Mouse (Mus musculus) cerebellum, adult 9-11 months (tissue): ENCODE measurements around the gene Pfkfb3.

Experiments used
- DNase-seq: peaks from one replicate; pipeline ENCODE4 v3.0.0; 2022

The Pfkfb3 gene

DNA sequence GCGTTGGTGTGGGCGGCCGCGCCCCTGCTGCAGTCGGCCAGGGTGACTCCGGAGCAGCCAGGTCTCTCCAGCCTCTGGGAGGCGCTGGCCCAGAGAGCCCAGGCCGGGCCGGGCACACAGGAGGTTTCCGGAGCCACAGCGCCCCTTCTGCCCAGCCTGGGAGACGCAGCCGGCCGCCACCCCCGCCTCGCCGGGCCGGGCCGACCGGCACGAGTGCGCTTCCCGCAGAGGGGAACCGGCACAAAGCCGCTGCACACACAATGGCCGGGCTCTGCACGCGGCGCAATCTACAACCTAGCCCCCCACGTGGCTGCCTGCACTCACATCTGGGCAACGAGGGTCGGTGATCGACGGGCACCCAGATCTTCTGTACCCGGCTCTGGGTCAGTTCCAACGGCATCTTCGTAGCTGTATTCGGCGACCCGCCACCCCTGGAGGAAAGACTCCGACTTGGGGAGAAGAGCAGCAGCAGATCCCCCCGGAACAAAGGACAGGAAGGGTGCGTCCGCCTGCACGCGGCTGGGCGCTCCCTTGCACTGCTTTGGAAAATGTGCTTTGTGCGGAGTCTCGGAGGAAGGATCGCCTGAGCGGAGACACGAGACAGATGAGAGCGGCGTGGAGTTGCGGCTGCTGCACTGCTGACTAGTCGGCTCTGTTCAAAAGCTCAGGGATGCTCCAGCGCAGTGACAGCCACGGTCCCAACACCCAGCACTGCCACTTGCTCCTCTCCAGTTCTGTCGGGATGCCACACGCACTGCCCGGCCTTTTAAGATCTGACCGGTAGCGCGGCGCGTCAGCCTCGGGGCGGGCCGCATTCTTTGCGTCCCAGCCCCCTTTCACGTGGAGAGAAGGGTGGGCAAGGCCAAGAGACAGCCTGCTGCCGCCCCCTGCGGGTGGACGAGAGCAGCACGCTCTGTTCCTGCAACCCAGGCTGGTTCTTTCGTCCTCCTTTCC is 52.3 kb downstream of the Pfkfb3 start:
- peak; percentile 87 for DNase-seq

DNA sequence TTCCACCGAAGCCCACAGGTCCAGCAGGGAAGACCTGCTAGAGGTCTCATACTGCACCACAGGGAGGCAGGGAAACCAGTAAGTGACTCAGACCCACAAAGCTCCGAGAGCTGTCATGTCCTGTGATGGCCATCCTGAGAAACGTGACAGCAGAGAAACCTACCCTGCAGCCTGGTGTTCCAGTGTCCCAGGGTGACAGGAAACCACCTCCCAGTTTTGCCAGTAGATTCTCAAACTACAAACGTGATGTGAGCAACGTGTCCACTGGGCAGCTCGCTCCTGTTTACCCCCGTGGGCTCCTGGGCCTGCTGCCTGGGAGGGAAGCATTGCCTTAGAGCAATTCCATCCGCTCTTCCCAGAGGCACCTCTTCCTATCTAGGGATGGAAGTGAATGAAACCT is 53.2 kb downstream of the Pfkfb3 start:
- no peak for DNase-seq

DNA sequence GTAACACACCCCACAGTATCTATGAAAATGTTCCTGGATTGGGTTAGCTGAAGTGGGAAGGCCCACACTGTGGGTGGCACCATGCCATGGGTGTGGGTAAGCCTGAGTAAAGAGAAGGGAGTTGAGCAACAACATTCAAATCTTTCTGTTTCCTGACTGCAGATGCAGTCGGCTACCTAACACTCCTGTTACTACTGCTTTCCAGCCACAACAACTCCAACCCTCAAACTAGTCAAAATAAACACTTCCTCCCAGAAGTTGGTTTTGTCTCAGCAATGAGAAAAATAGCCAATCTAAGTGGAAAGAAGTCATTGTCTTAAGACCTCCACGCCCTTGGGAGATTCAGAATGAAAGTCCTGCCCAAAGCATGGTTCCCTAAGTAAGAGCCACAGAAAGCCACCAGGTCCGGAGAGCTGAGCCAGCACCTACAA is 57.3 kb downstream of the Pfkfb3 start:
- no peak for DNase-seq

DNA sequence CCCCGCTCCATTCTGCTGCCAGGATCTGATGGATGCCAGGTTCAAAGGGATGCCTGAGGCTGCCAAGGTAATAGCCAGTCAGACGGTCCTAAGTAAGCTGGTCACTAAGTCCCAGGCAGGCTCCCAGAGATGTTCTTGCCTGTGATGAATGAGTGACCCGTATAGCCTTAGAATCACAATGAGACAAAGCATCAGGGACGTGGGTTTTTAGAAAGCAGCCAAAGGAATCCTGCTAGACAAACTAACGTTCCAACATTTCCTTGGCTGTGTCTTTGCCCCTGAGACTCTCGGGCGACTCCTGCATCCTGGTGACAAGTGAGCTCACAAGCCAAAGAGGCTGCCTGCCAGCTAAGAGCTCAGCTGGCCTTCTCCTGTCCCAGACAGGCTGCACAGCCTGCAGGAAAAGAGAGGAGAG is 59.0 kb downstream of the Pfkfb3 start:
- peak; percentile 66 for DNase-seq

- no peak for DNase-seq
Measured at GRCm38 (mm10) chr2:11492855-11493254, 61.0 kb downstream of the Pfkfb3 start.

DNA sequence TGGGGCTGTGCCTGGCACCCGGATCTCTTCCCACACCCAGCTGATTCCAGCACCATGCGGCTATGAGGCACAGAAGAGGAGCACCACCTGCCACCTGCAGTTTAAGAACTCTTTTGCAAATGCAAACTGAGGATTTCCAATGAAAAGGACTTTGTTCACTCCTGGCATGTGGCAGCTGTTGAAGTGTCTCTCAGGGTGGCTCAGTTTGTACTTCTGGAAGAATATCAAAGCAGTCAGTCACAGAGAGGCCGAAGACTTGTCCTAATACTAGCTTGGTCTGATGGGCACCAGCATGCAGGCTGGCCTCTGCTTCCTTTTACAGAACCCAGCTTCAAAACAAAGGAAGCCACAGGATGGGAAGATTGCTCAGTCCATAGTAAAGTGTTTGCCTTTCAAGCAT is 62.4 kb downstream of the Pfkfb3 start:
- no peak for DNase-seq

DNA sequence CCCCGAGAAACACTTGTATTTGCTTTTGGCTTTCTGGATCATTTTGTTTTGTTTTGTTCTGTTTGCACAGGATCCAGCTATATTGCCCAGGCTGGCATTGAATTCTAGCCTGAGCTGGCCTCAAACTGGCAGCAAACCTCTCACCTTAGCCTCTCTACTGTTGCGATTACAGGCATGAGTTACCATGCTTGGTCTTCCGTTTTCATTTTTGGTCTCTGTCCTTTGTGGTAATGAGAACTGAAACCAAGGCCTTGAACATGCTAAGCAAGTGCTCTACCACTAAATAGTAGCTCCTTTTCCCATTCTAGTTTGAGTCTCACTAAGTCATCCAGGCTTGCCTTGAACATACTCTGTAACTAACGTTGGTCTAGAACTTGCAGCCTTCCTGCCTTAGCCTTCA is 63.3 kb downstream of the Pfkfb3 start:
- no peak for DNase-seq

- DNase-seq = peak; percentile 77
Measured at GRCm38 (mm10) chr2:11483226-11483625, 70.7 kb downstream of the Pfkfb3 start.

GRCm38 (mm10) chr2:11482364-11482763 is 71.5 kb downstream of the Pfkfb3 start:
- no peak for DNase-seq

DNA sequence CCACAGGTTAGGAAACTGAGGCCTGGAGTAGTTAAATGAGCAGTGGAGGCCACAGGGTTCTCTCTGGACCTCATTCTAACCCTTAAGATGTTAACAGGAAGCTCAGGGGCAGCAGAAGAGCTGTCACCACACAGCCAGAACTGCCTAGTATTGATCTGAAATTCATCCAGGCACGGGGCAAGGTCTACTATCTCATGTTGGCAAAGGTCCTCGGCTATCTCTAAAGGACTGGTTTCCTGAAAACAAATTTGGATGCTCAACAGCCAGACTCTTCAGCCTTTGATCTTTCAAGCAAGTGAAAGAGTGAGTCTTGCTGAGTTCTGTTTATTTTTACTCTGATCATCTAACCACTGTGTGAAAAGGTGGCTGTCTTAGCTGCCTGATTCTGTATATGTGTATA is 74.9 kb downstream of the Pfkfb3 start:
- DNase-seq = no peak

- DNase-seq = no peak
Measured at GRCm38 (mm10) chr2:11475316-11475715, 78.6 kb downstream of the Pfkfb3 start.

- no peak for DNase-seq
Measured at GRCm38 (mm10) chr2:11464661-11465099, 89.2 kb downstream of the Pfkfb3 start.

GRCm38 (mm10) chr2:11460976-11461375 is 92.9 kb downstream of the Pfkfb3 start:
- no peak for DNase-seq

- no peak for DNase-seq
Measured at GRCm38 (mm10) chr2:11458494-11458893, 95.4 kb downstream of the Pfkfb3 start.

DNA sequence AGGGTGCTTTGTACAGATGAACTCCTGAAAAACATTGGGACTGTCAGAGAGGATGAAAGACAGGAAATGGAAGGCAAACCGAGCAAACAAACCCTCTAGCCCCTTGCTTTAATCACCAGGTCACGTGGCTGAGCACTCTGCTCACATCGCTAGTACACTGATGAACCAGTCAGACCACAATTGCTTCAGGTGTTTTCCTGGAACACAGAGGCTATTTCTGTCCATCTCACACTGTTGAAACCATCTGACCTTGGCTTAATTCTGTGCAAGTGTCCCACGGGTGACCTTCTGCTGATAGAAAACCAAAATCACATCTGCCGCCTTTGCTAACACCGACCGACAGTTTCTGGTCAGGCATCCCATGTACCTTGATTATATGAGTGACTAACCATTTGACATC is 96.0 kb downstream of the Pfkfb3 start:
- DNase-seq = no peak

DNA sequence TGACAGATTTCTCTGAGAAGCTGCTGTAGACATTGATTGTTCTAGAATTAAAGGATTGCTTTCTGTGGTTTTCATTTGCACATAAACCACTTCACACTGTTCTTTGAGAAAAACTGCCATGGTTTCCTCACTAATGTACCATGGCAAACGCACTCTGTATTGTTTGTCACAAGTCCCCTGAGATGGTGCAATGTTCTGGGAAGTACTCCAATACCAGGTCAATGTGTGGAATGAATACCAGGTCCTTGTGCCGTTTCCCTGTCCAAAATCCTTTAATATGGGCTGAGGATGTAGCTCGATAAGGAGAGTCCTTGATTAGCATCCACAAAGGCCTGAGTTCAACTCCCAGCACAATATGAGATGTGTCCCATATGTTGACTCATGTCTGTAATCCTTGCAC is 105.2 kb downstream of the Pfkfb3 start:
- no peak for DNase-seq

DNA sequence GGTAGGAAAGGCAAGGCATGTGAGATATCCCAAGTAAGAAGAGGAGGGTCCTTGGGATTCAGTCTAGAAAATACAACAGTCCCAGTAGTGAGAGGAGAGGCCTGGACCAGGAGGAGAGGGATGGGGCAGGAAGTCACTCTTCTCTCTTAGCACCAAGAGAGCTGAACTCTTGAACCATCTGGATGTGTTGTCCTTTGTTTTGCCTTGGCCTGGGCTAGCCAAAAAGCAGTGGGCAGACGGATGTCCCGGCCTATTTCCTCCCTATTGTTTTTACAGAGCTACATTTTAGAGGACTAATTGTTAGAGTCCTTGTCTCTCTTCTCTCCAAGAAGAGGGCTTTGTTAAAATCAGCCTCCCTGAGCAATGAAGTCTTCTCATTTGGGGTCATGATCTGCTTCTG is 106.0 kb downstream of the Pfkfb3 start:
- DNase-seq = no peak

- no peak for DNase-seq
Measured at GRCm38 (mm10) chr2:11445722-11446121, 108.2 kb downstream of the Pfkfb3 start.

GRCm38 (mm10) chr2:11441864-11442263 is 112.0 kb downstream of the Pfkfb3 start:
- no peak for DNase-seq

DNA sequence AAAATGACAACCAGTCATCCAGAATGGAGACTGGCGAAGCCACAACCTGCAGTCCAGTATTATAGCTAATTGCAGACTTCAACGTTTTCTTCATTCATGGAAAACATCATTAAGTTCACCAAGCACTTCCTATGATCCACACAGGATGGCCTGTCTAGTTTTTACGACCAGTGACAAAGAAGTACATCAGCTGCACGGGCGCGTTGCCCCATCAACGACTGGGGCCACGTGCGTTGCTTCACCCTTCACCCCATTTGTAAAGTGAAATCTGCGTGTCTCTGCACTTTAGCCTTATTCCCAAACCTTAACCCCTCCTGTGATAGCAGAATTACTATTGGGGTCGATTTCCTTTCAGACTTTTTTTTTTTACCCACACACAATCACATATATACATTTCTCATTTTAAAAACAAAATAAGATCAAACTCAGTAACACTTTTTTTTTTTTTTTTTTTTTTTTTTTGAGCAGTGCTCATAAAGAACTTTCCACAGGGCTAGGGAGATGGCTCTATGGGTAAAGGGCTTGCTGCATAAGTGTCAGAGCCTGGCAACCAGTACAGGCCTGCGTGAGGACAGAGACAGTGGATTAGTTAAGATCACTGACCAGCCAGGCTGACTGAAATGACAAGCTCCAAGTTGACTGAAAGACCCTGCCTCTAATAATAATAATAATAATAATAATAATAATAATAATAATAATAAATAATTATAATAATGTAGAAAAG is 115.5 kb downstream of the Pfkfb3 start:
- DNase-seq = no peak

- DNase-seq = no peak
Measured at GRCm38 (mm10) chr2:11436353-11436752, 117.5 kb downstream of the Pfkfb3 start.

DNA sequence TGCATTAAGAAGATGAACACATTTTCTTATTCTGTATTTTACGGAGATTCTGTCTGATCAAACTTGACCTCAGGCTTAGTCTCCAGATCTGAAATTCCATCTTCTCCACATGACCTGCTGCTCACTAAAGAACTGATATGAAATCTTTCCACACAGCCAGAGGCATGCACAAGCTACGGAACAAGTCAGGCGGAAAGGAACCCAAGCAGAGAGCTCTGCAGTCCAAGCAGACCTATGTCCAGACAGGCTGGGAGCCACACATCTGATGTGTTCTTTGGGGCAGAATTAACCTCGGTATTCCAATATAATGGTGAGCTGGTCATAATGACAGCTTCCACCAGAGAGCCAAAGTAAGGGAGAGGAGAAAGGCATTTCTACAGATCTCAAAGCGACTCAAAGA is 120.5 kb downstream of the Pfkfb3 start:
- DNase-seq = no peak

GRCm38 (mm10) chr2:11429538-11429937 is 124.3 kb downstream of the Pfkfb3 start:
- no peak for DNase-seq

GRCm38 (mm10) chr2:11428621-11429020 is 125.3 kb downstream of the Pfkfb3 start:
- no peak for DNase-seq
